Mouse (Mus musculus): ENCODE results near the gene Rb1.

Gene Rb1

GRCm38 (mm10) chr14:73210196-73210595, 115.4 kb downstream of the Rb1 start:
- DNase-seq (ENCODE audit: low spot score in 2 of 2) = no peak

GRCm38 (mm10) chr14:73209262-73209661, 116.4 kb downstream of the Rb1 start:
- no peak for DNase-seq (ENCODE audit: low spot score in 2 of 2)

GRCm38 (mm10) chr14:73204016-73204415, 121.6 kb downstream of the Rb1 start:
- no peak for DNase-seq (ENCODE audit: low spot score in 2 of 2)

GRCm38 (mm10) chr14:73201447-73201846, 124.2 kb downstream of the Rb1 start:
- no peak for DNase-seq (ENCODE audit: low spot score in 2 of 2)

- DNase-seq (ENCODE audit: low spot score in 2 of 2) = no peak
These were observed 126.6 kb downstream of the Rb1 start for GRCm38 (mm10) chr14:73199058-73199457.

- DNase-seq (ENCODE audit: low spot score in 2 of 2) = no peak
These were observed 138.7 kb downstream of the Rb1 start for GRCm38 (mm10) chr14:73186875-73187274.

GRCm38 (mm10) chr14:73181144-73181543, 144.5 kb downstream of the Rb1 start:
- no peak for DNase-seq (ENCODE audit: low spot score in 2 of 2)

- no peak for DNase-seq (ENCODE audit: low spot score in 2 of 2)
These were observed 145.0 kb downstream of the Rb1 start for GRCm38 (mm10) chr14:73180671-73181070.

- no peak for DNase-seq (ENCODE audit: low spot score in 2 of 2)
These were observed 146.4 kb downstream of the Rb1 start for GRCm38 (mm10) chr14:73179221-73179681.

GRCm38 (mm10) chr14:73177961-73178360, 147.7 kb downstream of the Rb1 start:
- no peak for DNase-seq (ENCODE audit: low spot score in 2 of 2)

GRCm38 (mm10) chr14:73176266-73176665, 149.4 kb downstream of the Rb1 start:
- DNase-seq (ENCODE audit: low spot score in 2 of 2) = no peak

- no peak for DNase-seq (ENCODE audit: low spot score in 2 of 2)
These were observed 149.8 kb downstream of the Rb1 start for GRCm38 (mm10) chr14:73175814-73176213.

GRCm38 (mm10) chr14:73175031-73175430, 150.6 kb downstream of the Rb1 start:
- no peak for DNase-seq (ENCODE audit: low spot score in 2 of 2)

- DNase-seq (ENCODE audit: low spot score in 2 of 2) = no peak
These were observed 151.3 kb downstream of the Rb1 start for GRCm38 (mm10) chr14:73174091-73174995.

- DNase-seq (ENCODE audit: low spot score in 2 of 2) = no peak
These were observed 152.0 kb downstream of the Rb1 start for GRCm38 (mm10) chr14:73173662-73174061.

- no peak for DNase-seq (ENCODE audit: low spot score in 2 of 2)
These were observed 153.2 kb downstream of the Rb1 start for GRCm38 (mm10) chr14:73172196-73173011.

- no peak for DNase-seq (ENCODE audit: low spot score in 2 of 2)
These were observed 155.4 kb downstream of the Rb1 start for GRCm38 (mm10) chr14:73169926-73170844.

- DNase-seq (ENCODE audit: low spot score in 2 of 2) = no peak
These were observed 157.0 kb downstream of the Rb1 start for GRCm38 (mm10) chr14:73168605-73169004.

- no peak for DNase-seq (ENCODE audit: low spot score in 2 of 2)
These were observed 160.5 kb downstream of the Rb1 start for GRCm38 (mm10) chr14:73165136-73165535.

- no peak for DNase-seq (ENCODE audit: low spot score in 2 of 2)
These were observed 162.1 kb downstream of the Rb1 start for GRCm38 (mm10) chr14:73163363-73163998.

- DNase-seq (ENCODE audit: low spot score in 2 of 2) = no peak
These were observed 163.3 kb downstream of the Rb1 start for GRCm38 (mm10) chr14:73162192-73162800.

Measured in urinary bladder, postnatal 4 days (tissue).